Mouse (Mus musculus): ENCODE data around the gene Efcab9. TPM values are rescaled to one million over a fixed set of nuclear protein-coding genes. Genes with fewer than 3 reads are reported as not detected.

The Efcab9 gene
- polyA plus RNA-seq, 1 experiment from 2014 or later, result 0.35 TPM

DNA sequence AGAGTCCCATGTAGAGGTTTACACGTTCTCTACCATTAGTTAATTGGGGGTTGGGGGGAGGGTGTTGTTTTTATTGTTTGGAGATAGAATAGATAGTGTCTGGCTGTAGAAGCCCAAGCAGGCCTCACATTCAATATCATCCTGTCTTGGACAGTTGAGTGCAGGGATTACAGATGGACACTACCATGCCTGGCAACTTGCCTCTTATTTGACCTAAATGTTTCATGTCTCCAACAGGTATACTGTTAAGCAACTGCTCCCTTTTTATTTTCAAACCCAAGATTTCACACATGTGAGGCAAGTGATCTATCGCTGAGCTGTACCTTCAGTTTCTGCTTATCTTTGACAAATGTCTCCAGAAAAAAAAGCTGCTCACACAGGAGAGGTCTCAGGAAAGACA lies 50.4 kb downstream of the Efcab9 start:
- Histone ChIP-seq H3K27ac (no peak overlapping the region), H3K36me3 (no peaks in the 10 kb centered on the region), H3K4me3 (replicated peaks) (no peak overlapping the region), H3K27me3 (no peaks in the 10 kb centered on the region), H3K9me3 (no peaks in the 10 kb centered on the region), H3K4me2 (replicated peaks) (no peak overlapping the region), H3K4me1 (replicated peaks) (no peaks in the 10 kb centered on the region), H3K9ac (replicated peaks) (no peak overlapping the region)
- ATAC-seq, result no peak
- WGBS, result 86% methylated on average over 2 of the region's 2 CpGs

DNA sequence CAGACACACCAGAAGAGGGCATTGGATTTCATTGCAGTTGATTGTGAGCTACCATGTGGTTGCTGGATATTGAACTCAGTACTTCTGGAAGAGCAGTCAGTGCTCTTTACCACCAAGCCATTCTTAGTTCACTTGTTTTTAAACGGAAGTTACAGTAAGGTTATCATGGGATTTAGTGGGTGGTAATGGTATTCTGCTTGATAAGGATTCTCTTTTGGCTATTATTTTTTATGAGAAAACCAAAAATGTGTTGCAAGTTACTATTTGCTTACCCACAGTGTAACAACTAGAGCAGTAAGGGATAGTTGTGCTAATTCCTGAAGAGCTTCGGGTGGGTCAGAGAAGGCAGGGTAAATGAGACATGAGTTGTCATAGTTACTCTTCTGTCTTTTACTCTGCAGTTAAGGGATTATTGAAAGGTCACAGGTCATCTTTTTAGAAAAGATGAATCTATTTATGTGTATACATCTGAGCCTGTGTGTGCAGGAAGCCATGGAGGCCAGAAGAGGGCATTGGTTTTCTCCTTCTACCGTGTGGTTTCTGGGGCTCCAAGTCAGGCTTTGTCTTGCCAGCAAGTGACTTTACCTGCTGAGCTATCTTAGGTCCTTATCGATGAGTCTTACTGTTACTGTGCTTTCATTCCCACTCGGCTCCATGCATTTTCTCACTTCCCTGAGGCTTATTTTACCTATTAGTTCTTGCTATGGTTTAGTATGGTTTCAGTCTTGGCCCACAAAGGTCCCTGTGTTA lies 56.2 kb downstream of the Efcab9 start:
- no peak overlapping the region for H3K4me2 ChIP-seq (replicated peaks)

DNA sequence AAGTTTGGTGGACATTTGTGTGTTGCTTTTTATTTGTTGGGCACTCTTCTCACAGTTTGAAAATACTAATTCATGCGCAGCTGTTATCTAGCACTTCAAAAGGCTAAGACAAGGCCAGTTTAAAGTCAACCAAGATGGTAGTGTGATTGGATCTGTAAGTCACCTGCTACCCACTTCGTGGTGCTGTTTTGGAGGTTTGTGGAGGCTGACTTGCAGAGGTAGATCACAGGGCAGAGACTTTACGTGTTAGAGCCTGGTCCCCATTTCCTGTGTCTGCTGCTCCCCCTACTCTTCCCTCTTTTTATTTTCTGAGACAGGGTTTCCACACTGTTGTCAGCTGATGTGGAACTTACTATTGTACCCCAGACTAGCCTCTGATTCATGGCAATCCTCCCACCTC lies 57.2 kb downstream of the Efcab9 start:
- no peak overlapping the region for H3K9ac ChIP-seq (replicated peaks)
- H3K4me3 ChIP-seq (replicated peaks), result no peak overlapping the region
- H3K4me1 ChIP-seq (replicated peaks), result no peaks in the 10 kb centered on the region; the same call in none of the 2 replicates
- no peaks in the 10 kb centered on the region for H3K9me3 ChIP-seq
- H3K27ac ChIP-seq, result no peak overlapping the region
- no peaks in the 10 kb centered on the region for H3K36me3 ChIP-seq
- H3K27me3 ChIP-seq, result no peaks in the 10 kb centered on the region
- no peak for ATAC-seq
- WGBS, result 92% methylated on average over 3 of the region's 3 CpGs
- H3K4me2 ChIP-seq (replicated peaks), result no peak overlapping the region

More for the DNA sequence above, 56.2 kb downstream of the Efcab9 start:
- Histone ChIP-seq H3K4me3 (replicated peaks) (no peak overlapping the region), H3K9ac (replicated peaks) (no peak overlapping the region), H3K36me3 (no peaks in the 10 kb centered on the region), H3K9me3 (no peaks in the 10 kb centered on the region), H3K27ac (no peak overlapping the region), H3K27me3 (no peaks in the 10 kb centered on the region), H3K4me1 (replicated peaks) (no peaks in the 10 kb centered on the region; the same call in 1 of the 2 replicates)
- no peak for ATAC-seq
- WGBS, result 79% methylated on average over 5 of the region's 5 CpGs

Other genes with a start within 250 kb of the Efcab9 start
- gene Hba-a1, start 248.6 kb downstream of the Efcab9 start, polyA plus RNA-seq (2015; fragmentation: Nextera tagmentation; extraction: Ambion mirVana), result 2,311 and 2,595 TPM in 2 replicates
- 1.2 and 1.4 TPM in 2 replicates for gene Hbq1b, start 245.1 kb downstream of the Efcab9 start, polyA plus RNA-seq (2015; fragmentation: Nextera tagmentation; extraction: Ambion mirVana)
- gene Hba-a2, start 235.6 kb downstream of the Efcab9 start, polyA plus RNA-seq (2015; fragmentation: Nextera tagmentation; extraction: Ambion mirVana), result 5,740 and 6,263 TPM in 2 replicates
- gene Hbq1a, start 232.0 kb downstream of the Efcab9 start, polyA plus RNA-seq (2015; fragmentation: Nextera tagmentation; extraction: Ambion mirVana), result 1.4 TPM in 1 of 2 replicates, not detected in the other
- 22.5 and 25.3 TPM in 2 replicates for gene Sh3pxd2b, start 184.3 kb downstream of the Efcab9 start, polyA plus RNA-seq (2015; fragmentation: Nextera tagmentation; extraction: Ambion mirVana)
- 55.0 and 55.2 TPM in 2 replicates for gene Ubtd2, start 76.7 kb downstream of the Efcab9 start, polyA plus RNA-seq (2015; fragmentation: Nextera tagmentation; extraction: Ambion mirVana)
- 1.1 and 2.3 TPM in 2 replicates for gene Stk10, start 1.2 kb upstream of the Efcab9 start, polyA plus RNA-seq (2015; fragmentation: Nextera tagmentation; extraction: Ambion mirVana)
- gene Fbxw11, start 110.6 kb upstream of the Efcab9 start, polyA plus RNA-seq (2015; fragmentation: Nextera tagmentation; extraction: Ambion mirVana), result 108 and 114 TPM in 2 replicates